Mouse (Mus musculus): ENCODE measurements around the gene Dusp22. TPM values are rescaled to one million over a fixed set of nuclear protein-coding genes. Genes with fewer than 3 reads are reported as not detected.

Dusp22 gene
- polyA plus RNA-seq, 1 experiment = 25.0 TPM

- Histone ChIP-seq H3K27ac (ENCODE audit: control insufficient read depth, insufficient read depth, low read depth, low read length) (no peak overlapping the region), H3K4me1 (ENCODE audit: control insufficient read depth, insufficient read depth, low read length) (peaks cover 9% of the 10 kb centered on the region)
- TF ChIP-seq POLR2A (IDR thresholded peaks at IDR 0.05; ENCODE audit: control insufficient read depth, low read depth, low read length) (no peak), CTCF (IDR thresholded peaks at IDR 0.05; ENCODE audit: control insufficient read depth, insufficient read depth, insufficient replicate concordance, low read depth, low read length) (no peak)
Measured at GRCm38 (mm10) chr13:30715060-30715459, 55.3 kb downstream of the Dusp22 start.

GRCm38 (mm10) chr13:30715573-30715972, 55.8 kb downstream of the Dusp22 start:
- TF ChIP-seq CTCF (IDR thresholded peaks at IDR 0.05; ENCODE audit: control insufficient read depth, insufficient read depth, insufficient replicate concordance, low read depth, low read length) (no peak), POLR2A (IDR thresholded peaks at IDR 0.05; ENCODE audit: control insufficient read depth, low read depth, low read length) (no peak)
- peaks cover 9% of the 10 kb centered on the region for H3K4me1 ChIP-seq (ENCODE audit: control insufficient read depth, insufficient read depth, low read length)
- H3K27ac ChIP-seq (ENCODE audit: control insufficient read depth, insufficient read depth, low read depth, low read length) = no peak overlapping the region
- no peaks in the 10 kb centered on the region for H3K27me3 ChIP-seq (ENCODE audit: control insufficient read depth, insufficient read depth, low read length)
- H3K36me3 ChIP-seq (ENCODE audit: control insufficient read depth, insufficient read depth, low read length) = no peaks in the 10 kb centered on the region
- H3K4me3 ChIP-seq (ENCODE audit: control insufficient read depth, low read depth, low read length) = no peak overlapping the region

More at GRCm38 (mm10) chr13:30715060-30715459, 55.3 kb downstream of the Dusp22 start:
- H3K36me3 ChIP-seq (ENCODE audit: control insufficient read depth, insufficient read depth, low read length) = no peaks in the 10 kb centered on the region
- no peak overlapping the region for H3K4me3 ChIP-seq (ENCODE audit: control insufficient read depth, low read depth, low read length)
- no peaks in the 10 kb centered on the region for H3K27me3 ChIP-seq (ENCODE audit: control insufficient read depth, insufficient read depth, low read length)

- H3K36me3 ChIP-seq (ENCODE audit: control insufficient read depth, insufficient read depth, low read length) = no peaks in the 10 kb centered on the region
- TF ChIP-seq POLR2A (IDR thresholded peaks at IDR 0.05; ENCODE audit: control insufficient read depth, low read depth, low read length) (no peak), CTCF (IDR thresholded peaks at IDR 0.05; ENCODE audit: control insufficient read depth, insufficient read depth, insufficient replicate concordance, low read depth, low read length) (no peak)
- no peaks in the 10 kb centered on the region for H3K27me3 ChIP-seq (ENCODE audit: control insufficient read depth, insufficient read depth, low read length)
- no peak overlapping the region for H3K27ac ChIP-seq (ENCODE audit: control insufficient read depth, insufficient read depth, low read depth, low read length)
- peaks cover 9% of the 10 kb centered on the region for H3K4me1 ChIP-seq (ENCODE audit: control insufficient read depth, insufficient read depth, low read length)
- no peak overlapping the region for H3K4me3 ChIP-seq (ENCODE audit: control insufficient read depth, low read depth, low read length)
Measured at GRCm38 (mm10) chr13:30716611-30717010, 56.8 kb downstream of the Dusp22 start.

GRCm38 (mm10) chr13:30722601-30723000, 62.8 kb downstream of the Dusp22 start:
- Histone ChIP-seq H3K27ac (ENCODE audit: control insufficient read depth, insufficient read depth, low read depth, low read length) (no peak overlapping the region), H3K4me1 (ENCODE audit: control insufficient read depth, insufficient read depth, low read length) (peaks cover 9% of the 10 kb centered on the region), H3K27me3 (ENCODE audit: control insufficient read depth, insufficient read depth, low read length) (no peaks in the 10 kb centered on the region), H3K4me3 (ENCODE audit: control insufficient read depth, low read depth, low read length) (no peak overlapping the region), H3K36me3 (ENCODE audit: control insufficient read depth, insufficient read depth, low read length) (no peaks in the 10 kb centered on the region)
- no peak for TF ChIP-seq POLR2A (IDR thresholded peaks at IDR 0.05; ENCODE audit: control insufficient read depth, low read depth, low read length)
- TF ChIP-seq CTCF (IDR thresholded peaks at IDR 0.05; ENCODE audit: control insufficient read depth, insufficient read depth, insufficient replicate concordance, low read depth, low read length) = no peak

GRCm38 (mm10) chr13:30723258-30723657, 63.5 kb downstream of the Dusp22 start:
- H3K27me3 ChIP-seq (ENCODE audit: control insufficient read depth, insufficient read depth, low read length) = no peaks in the 10 kb centered on the region
- H3K27ac ChIP-seq (ENCODE audit: control insufficient read depth, insufficient read depth, low read depth, low read length) = no peak overlapping the region
- H3K4me1 ChIP-seq (ENCODE audit: control insufficient read depth, insufficient read depth, low read length) = peaks cover 9% of the 10 kb centered on the region
- no peaks in the 10 kb centered on the region for H3K36me3 ChIP-seq (ENCODE audit: control insufficient read depth, insufficient read depth, low read length)
- TF ChIP-seq POLR2A (IDR thresholded peaks at IDR 0.05; ENCODE audit: control insufficient read depth, low read depth, low read length) = no peak
- no peak overlapping the region for H3K4me3 ChIP-seq (ENCODE audit: control insufficient read depth, low read depth, low read length)

- Histone ChIP-seq H3K4me1 (ENCODE audit: control insufficient read depth, insufficient read depth, low read length) (peaks cover 5% of the 10 kb centered on the region), H3K27me3 (ENCODE audit: control insufficient read depth, insufficient read depth, low read length) (no peaks in the 10 kb centered on the region), H3K36me3 (ENCODE audit: control insufficient read depth, insufficient read depth, low read length) (no peaks in the 10 kb centered on the region), H3K27ac (ENCODE audit: control insufficient read depth, insufficient read depth, low read depth, low read length) (no peak overlapping the region), H3K4me3 (ENCODE audit: control insufficient read depth, low read depth, low read length) (no peak overlapping the region)
- TF ChIP-seq POLR2A (IDR thresholded peaks at IDR 0.05; ENCODE audit: control insufficient read depth, low read depth, low read length) (no peak), CTCF (IDR thresholded peaks at IDR 0.05; ENCODE audit: control insufficient read depth, insufficient read depth, insufficient replicate concordance, low read depth, low read length) (no peak)
Measured at GRCm38 (mm10) chr13:30723858-30724257, 64.1 kb downstream of the Dusp22 start.

- Histone ChIP-seq H3K27ac (ENCODE audit: control insufficient read depth, insufficient read depth, low read depth, low read length) (no peak overlapping the region), H3K4me3 (ENCODE audit: control insufficient read depth, low read depth, low read length) (no peak overlapping the region), H3K27me3 (ENCODE audit: control insufficient read depth, insufficient read depth, low read length) (no peaks in the 10 kb centered on the region), H3K4me1 (ENCODE audit: control insufficient read depth, insufficient read depth, low read length) (no peaks in the 10 kb centered on the region), H3K36me3 (ENCODE audit: control insufficient read depth, insufficient read depth, low read length) (no peaks in the 10 kb centered on the region)
- TF ChIP-seq POLR2A (IDR thresholded peaks at IDR 0.05; ENCODE audit: control insufficient read depth, low read depth, low read length) (no peak), CTCF (IDR thresholded peaks at IDR 0.05; ENCODE audit: control insufficient read depth, insufficient read depth, insufficient replicate concordance, low read depth, low read length) (no peak)
Measured at GRCm38 (mm10) chr13:30724691-30725271, 65.0 kb downstream of the Dusp22 start.

GRCm38 (mm10) chr13:30726879-30727278, 67.1 kb downstream of the Dusp22 start:
- Histone ChIP-seq H3K4me3 (ENCODE audit: control insufficient read depth, low read depth, low read length) (no peak overlapping the region), H3K36me3 (ENCODE audit: control insufficient read depth, insufficient read depth, low read length) (no peaks in the 10 kb centered on the region), H3K27ac (ENCODE audit: control insufficient read depth, insufficient read depth, low read depth, low read length) (no peak overlapping the region), H3K4me1 (ENCODE audit: control insufficient read depth, insufficient read depth, low read length) (no peaks in the 10 kb centered on the region), H3K27me3 (ENCODE audit: control insufficient read depth, insufficient read depth, low read length) (no peaks in the 10 kb centered on the region)
- TF ChIP-seq POLR2A (IDR thresholded peaks at IDR 0.05; ENCODE audit: control insufficient read depth, low read depth, low read length) (no peak), CTCF (IDR thresholded peaks at IDR 0.05; ENCODE audit: control insufficient read depth, insufficient read depth, insufficient replicate concordance, low read depth, low read length) (no peak)

Data from testis, adult 2 months (tissue).